Mouse (Mus musculus) forebrain, postnatal 0 days (tissue): Measurements from ENCODE around the gene Ccr6. TPM values are rescaled to one million over a fixed set of nuclear protein-coding genes. Genes with fewer than 3 reads are reported as not detected.

Experiments used
- ATAC-seq: fragments of 200-750 bp; cut with Nextera tagmentation; 2 replicates; pipeline ENCODE4 v1.8.0; 2017; ENCODE audit warnings: mild to moderate bottlenecking, moderate library complexity
- DNase-seq: peaks from one replicate; pipeline ENCODE4 v3.0.0-alpha.2; 2015
- H3K27ac ChIP-seq: fragments of 300-500 bp; sonication (generic); 2 replicates; pipeline ENCODE4 v1.5.1; 2014; ENCODE audit warnings: low read depth, mild to moderate bottlenecking, antibody characterized with exemption, low read length, moderate library complexity, mixed read lengths
- H3K27me3 ChIP-seq: fragments of 300-500 bp; sonication (generic); 2 replicates; pipeline ENCODE4 v1.6.1; 2014; ENCODE audit warnings: mild to moderate bottlenecking, low read length, mixed read lengths; ENCODE audit not compliant: insufficient read depth
- H3K36me3 ChIP-seq: fragments of 300-500 bp; sonication (generic); 2 replicates; pipeline ENCODE4 v1.6.1; 2014; ENCODE audit warnings: mild to moderate bottlenecking, moderate library complexity; ENCODE audit not compliant: insufficient read depth
- H3K4me1 ChIP-seq: fragments of 300-500 bp; sonication (generic); 2 replicates; pipeline ENCODE4 v1.6.1; 2014; ENCODE audit warnings: antibody characterized with exemption; ENCODE audit not compliant: insufficient read depth
- H3K4me2 ChIP-seq: fragments of 300-500 bp; sonication (generic); 2 replicates; pipeline ENCODE4 v1.6.1; 2014; ENCODE audit warnings: low read depth, mild to moderate bottlenecking, moderate library complexity
- H3K4me3 ChIP-seq: fragments of 300-500 bp; sonication (generic); 2 replicates; pipeline ENCODE4 v1.5.1; 2014; ENCODE audit warnings: low read depth, low read length, mixed read lengths
- H3K9ac ChIP-seq: fragments of 300-500 bp; sonication (generic); 2 replicates; pipeline ENCODE4 v1.6.1; 2014; ENCODE audit warnings: mild to moderate bottlenecking
- H3K9me3 ChIP-seq: fragments of 300-500 bp; sonication (generic); 2 replicates; pipeline ENCODE4 v1.6.1; 2016; ENCODE audit warnings: low read length
- CTCF ChIP-seq: sonication (generic); IDR thresholded peaks from 2 replicates; pipeline ENCODE4 v1.5.1; 2016; ENCODE audit warnings: antibody characterized with exemption, control low read depth, low read depth
- WGBS: fragments of 180-500 bp; shearing (Covaris S2); extraction: QIAGEN DNeasy Blood & Tissue Kit; methylation state at CpG from one replicate; pipeline ENCODE4 v1.1.7; 2014; 5-methylcytosine and 5-hydroxymethylcytosine counted together
- polyA plus RNA-seq: library from polyadenylated mRNA; unstranded; fragments of >200 nt; fragmentation: Nextera tagmentation; extraction: Ambion mirVana; gene quantifications from 2 replicates; pipeline ENCODE4 v1.2.1, GENCODE M21; 2015
- total RNA-seq: library from RNA; depleted of rRNA; stranded (reverse); fragments of >200 nt; gene quantifications from 2 replicates; pipeline ENCODE4 v1.2.3, GENCODE M21; 2014

The Ccr6 gene
- total and polyA plus RNA-seq, 2 experiments from 2014 or later = not detected

DNA sequence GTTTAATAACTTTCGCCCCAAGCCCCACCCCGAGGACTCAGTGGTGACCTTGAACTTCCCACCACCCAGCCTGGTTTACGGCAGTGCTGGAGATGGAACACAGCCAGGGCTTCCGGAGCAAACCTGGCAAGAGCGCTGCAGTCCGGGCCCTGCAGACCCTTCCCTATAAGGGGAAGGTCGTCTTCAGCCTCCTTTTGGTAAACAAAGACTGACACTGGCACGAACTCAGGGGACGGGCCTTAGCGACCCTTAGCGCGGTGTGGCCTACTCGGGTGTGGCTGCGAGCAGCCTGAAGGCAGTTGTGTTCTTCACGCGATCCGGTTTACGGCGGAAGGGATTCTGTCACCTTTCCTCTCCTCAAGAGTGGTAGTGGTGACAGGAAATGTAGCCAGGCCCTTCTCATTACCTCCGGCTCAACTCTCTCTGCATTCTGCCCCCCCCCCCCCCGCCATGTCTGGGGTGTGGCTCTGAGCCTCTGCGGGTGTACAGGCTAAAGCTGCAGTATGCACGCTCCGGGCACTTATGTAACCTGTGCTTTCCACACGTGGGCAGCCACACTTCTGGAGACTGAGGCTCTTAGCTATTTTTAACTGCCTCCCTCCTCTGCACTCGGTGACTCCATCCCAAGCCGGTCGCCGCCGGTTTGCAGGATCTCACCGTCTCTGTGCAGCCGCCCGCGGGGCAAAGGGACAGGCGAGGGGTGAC is 47.1 kb downstream of the Ccr6 start, which contains the start of gene Mpc1:
TSS of gene Mpc1 (plus strand) at position 84 of the 705 bp plus-strand sequence.
- WGBS = 3% methylated on average over 35 of the region's 35 CpGs
- ATAC-seq = peak; percentile 64
- Histone ChIP-seq H3K9ac (peak within 1 kb of the TSS; percentile 93), H3K4me2 (peak within 1 kb of the TSS; percentile 97), H3K27ac (peak within 1 kb of the TSS; percentile 98), H3K9me3 (no peaks in the 10 kb centered on the region), H3K4me1 (peaks cover 12% of the 10 kb centered on the region), H3K4me3 (peak within 1 kb of the TSS; percentile 85), H3K27me3 (no peaks in the 10 kb centered on the region), H3K36me3 (no peaks in the 10 kb centered on the region)
- TF ChIP-seq CTCF = no peak
- peak; percentile 75 for DNase-seq

DNA sequence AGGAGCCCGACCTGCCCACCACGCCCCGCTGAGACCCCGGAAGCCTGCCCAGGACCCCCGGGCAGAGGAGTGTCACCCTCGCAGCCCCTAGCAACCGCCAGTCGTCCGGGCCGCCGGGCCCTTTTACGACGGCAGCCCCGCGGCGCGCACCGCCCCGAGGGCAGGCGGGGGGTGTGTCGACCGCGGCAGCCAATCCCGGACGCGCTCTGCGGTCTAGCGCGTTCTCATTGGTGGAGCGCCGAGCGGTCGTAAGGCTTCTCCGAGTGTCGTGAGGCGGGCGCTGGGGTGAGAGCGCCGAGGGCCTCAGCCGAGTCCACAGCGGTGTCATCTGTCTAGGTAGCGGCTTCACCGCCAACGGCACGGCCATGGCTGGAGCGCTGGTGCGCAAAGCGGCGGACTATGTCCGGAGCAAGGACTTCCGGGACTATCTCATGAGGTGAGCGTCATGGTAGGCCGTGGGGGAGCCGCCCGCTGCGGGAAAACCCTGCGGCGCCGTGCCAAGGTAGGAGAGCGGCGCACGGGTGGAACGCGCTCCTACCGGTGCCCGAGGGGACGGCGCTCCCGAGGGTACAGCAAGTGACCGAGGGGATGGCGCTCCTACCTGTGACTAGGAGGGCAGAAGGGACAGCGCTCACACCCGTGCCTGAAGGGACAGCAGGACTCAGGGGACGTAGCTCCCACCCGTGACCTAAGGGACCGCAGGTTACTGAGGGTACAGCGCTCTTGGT is 47.8 kb downstream of the Ccr6 start:
- H3K4me1 ChIP-seq = peaks cover 12% of the 10 kb centered on the region
- under 1% methylated on average over 76 of the region's 77 CpGs for WGBS
- DNase-seq (peak; percentile 98), ATAC-seq (peak; percentile 98)
- peak; percentile 58; the same call in 1 of the 2 replicates for TF ChIP-seq CTCF
- no peaks in the 10 kb centered on the region for H3K27me3 ChIP-seq
- peak overlapping the region; percentile 97 for H3K4me2 ChIP-seq
- peak overlapping the region; percentile 93 for H3K9ac ChIP-seq
- H3K36me3 ChIP-seq = no peaks in the 10 kb centered on the region
- H3K4me3 ChIP-seq = peak overlapping the region; percentile 85
- H3K9me3 ChIP-seq = no peaks in the 10 kb centered on the region
- peak overlapping the region; percentile 98 for H3K27ac ChIP-seq

DNA sequence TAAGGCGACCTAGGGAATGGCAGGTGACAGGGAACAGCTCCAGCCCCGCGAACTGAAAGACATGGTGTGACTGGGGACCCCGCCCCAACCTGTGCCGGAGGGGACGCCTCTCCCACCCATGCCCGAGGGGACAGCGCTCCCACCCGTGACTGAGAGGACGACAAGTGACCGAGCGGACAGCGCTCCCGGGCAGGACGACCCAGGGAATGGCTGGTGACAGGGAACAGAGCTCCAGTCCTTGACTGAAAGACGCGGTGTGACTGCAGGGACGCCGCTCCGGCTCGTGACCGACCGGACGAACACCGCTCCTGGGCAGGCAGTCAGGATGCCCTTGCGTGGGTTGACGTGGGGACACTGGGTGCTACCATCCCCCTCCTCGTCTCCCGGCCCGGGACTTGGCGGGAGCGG is 48.4 kb downstream of the Ccr6 start:
- TF ChIP-seq CTCF = no peak; the same call in 1 of the 2 replicates
- WGBS = 2% methylated on average over 32 of the region's 32 CpGs
- H3K9ac ChIP-seq = peak overlapping the region; percentile 93
- H3K4me3 ChIP-seq = peak overlapping the region; percentile 85
- peaks cover 12% of the 10 kb centered on the region for H3K4me1 ChIP-seq
- no peaks in the 10 kb centered on the region for H3K27me3 ChIP-seq
- peak overlapping the region; percentile 98 for H3K27ac ChIP-seq
- H3K4me2 ChIP-seq = peak overlapping the region; percentile 97
- peaks cover 4% of the 10 kb centered on the region; the same call in 1 of the 2 replicates for H3K36me3 ChIP-seq
- ATAC-seq (peak; percentile 4), DNase-seq (no peak)
- no peaks in the 10 kb centered on the region for H3K9me3 ChIP-seq

DNA sequence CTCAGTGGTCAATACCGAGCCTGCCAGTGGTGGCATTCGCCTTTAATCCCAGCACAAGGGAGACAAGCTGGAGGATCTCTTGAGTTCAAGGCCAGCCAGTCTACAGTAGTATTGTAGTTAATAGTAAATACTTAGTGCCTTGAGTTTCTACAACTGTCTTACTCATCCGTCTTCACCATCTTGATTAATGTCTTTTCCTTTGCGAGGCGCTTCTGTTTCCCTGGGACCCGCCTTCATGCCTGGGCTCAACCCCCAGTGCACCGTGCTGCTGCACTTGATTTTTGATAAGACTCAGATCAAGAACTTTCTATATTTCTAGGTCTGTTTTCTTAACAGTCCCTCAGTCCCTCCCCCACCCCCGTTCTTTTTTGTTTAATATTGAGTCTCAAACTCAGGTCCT is 49.2 kb downstream of the Ccr6 start:
- no peak for TF ChIP-seq CTCF
- H3K4me2 ChIP-seq = peak overlapping the region; percentile 97
- H3K4me3 ChIP-seq = peak overlapping the region; percentile 85
- no peaks in the 10 kb centered on the region for H3K27me3 ChIP-seq
- peak overlapping the region; percentile 93 for H3K9ac ChIP-seq
- DNase-seq (no peak), ATAC-seq (no peak)
- no peak overlapping the region for H3K27ac ChIP-seq
- peaks cover 4% of the 10 kb centered on the region; the same call in 1 of the 2 replicates for H3K36me3 ChIP-seq
- peaks cover 12% of the 10 kb centered on the region for H3K4me1 ChIP-seq
- no peaks in the 10 kb centered on the region for H3K9me3 ChIP-seq
- WGBS = 50% methylated on average over 8 of the region's 8 CpGs

DNA sequence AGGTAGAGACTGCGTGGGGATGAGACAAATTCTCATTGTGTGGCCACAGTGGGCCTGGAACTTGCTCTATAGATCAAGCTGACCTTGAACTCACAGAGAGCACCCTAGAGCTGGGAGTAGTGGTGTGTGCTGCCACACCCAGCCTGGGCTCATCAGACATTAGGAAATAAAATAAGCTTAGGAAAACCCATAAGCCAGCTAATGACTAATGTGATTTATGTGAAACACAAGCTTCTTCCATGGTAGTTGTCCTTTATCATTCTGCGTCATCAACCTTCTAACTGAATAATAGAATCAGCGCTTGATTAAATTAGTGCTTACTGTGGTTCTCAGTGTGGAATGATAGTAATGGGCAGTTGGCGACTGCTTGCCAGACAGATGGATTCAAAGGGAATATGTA is 51.1 kb downstream of the Ccr6 start:
- Histone ChIP-seq H3K9ac (no peak overlapping the region), H3K9me3 (no peaks in the 10 kb centered on the region), H3K36me3 (peaks cover 4% of the 10 kb centered on the region; the same call in 1 of the 2 replicates), H3K27me3 (no peaks in the 10 kb centered on the region), H3K27ac (no peak overlapping the region), H3K4me3 (no peak overlapping the region), H3K4me1 (peaks cover 12% of the 10 kb centered on the region), H3K4me2 (no peak overlapping the region)
- TF ChIP-seq CTCF = no peak
- no peak for ATAC-seq
- DNase-seq = no peak
- WGBS = 85% methylated on average over 4 of the region's 4 CpGs

DNA sequence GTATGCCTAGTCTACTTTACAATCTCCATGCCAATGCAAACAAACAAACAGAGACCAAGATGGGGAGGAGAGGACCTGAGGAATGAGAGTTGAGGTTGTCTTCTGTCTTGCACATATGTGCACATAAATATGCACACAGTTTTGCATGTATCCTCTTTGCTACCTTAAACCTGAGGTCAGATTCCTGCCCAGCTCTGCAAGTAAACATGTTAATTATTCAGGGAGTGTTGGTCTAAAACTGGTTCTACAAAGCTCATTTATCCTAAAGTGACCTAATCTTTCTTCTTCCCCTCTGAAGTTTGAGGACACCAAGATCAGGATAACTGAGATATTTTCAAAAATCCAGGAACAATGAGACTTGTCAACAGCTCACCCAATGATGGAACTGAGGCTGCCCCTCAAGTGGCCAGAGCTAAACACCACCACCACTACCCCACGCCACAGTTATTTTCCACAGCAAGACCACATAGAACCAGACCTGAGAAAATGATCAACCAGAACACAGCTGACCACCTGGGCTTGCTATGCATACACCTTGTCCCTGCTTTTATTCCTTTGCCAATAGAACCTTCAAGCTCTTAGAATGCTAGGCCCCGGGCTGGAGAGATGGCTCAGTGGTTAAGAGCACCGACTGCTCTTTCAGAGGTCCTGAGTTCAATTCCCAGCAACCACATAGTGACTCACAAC is 54.3 kb downstream of the Ccr6 start:
- H3K36me3 ChIP-seq = peaks cover 13% of the 10 kb centered on the region; the same call in 1 of the 2 replicates
- peaks cover 7% of the 10 kb centered on the region for H3K4me1 ChIP-seq
- no peak for TF ChIP-seq CTCF
- H3K9ac ChIP-seq = no peak overlapping the region
- ATAC-seq (no peak), DNase-seq (no peak)
- H3K4me2 ChIP-seq = no peak overlapping the region
- no peaks in the 10 kb centered on the region for H3K9me3 ChIP-seq
- H3K4me3 ChIP-seq = no peak overlapping the region
- WGBS = 92% methylated on average over 3 of the region's 3 CpGs
- H3K27me3 ChIP-seq = no peaks in the 10 kb centered on the region
- H3K27ac ChIP-seq = no peak overlapping the region
